Mouse (Mus musculus) layer of hippocampus, adult 11-12 months (tissue): ENCODE results near the gene Dock8.

ENCODE experiments used
- DNase-seq: peaks from one replicate; pipeline ENCODE4 v3.0.0; 2022; ENCODE audit warnings: low spot score

The Dock8 gene

DNA sequence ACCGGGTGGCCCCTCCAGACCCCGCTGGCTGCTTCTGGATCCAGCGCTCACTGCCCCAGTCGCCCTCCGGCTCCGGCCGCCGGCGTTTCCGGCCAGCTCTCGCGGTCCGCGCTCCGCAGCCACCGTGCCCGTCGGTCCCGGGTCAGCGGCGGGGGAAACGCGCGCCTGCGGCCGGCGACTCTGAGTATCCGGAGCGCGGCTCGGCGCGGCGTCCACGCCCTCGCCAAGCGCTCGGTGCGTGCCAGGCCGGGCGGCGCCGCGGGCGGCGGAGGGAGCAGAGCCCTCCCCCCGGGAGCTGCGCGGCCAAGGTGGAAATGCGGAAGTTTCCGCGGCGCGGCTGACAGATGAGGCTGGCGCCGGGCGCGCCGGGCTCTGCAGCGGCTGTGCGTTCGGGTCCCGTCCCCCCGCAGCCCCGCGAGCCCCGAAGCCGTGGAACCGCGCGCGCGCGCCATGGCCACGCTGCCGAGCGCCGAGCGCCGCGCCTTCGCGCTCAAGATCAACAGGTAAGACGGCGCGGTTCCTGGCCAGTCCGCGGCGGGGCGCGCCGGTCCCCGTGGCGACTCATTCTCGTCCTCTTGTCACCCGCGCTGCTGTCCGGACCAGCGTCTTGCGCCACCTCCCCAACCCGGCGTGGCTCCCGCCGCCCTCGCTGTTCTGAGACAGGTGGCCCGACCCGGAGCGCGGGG, at the start of gene Dock8:
Dock8 (plus strand) TSS at position 334 of the 686 bp plus-strand sequence.
- DNase-seq: peak; percentile 54

DNA sequence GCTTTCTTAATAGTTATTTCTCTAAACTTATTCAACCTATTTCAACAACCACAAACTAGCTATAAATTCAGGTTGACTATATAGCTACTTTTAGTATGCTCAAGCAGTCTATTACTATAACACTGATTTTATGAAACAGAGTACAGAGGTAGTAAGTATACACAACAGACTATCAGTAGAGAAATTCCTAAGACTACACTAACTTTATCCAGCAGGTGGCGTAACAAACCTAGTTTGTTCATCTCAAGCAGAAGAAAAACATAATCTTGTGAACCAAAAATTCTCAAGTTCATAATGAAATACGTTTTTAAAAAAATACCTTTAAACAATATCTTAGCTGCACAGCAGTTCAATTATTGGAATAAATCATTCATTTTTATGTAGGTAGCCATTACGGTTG, 40.8 kb upstream of the Dock8 start:
- peak; percentile 52 for DNase-seq

DNA sequence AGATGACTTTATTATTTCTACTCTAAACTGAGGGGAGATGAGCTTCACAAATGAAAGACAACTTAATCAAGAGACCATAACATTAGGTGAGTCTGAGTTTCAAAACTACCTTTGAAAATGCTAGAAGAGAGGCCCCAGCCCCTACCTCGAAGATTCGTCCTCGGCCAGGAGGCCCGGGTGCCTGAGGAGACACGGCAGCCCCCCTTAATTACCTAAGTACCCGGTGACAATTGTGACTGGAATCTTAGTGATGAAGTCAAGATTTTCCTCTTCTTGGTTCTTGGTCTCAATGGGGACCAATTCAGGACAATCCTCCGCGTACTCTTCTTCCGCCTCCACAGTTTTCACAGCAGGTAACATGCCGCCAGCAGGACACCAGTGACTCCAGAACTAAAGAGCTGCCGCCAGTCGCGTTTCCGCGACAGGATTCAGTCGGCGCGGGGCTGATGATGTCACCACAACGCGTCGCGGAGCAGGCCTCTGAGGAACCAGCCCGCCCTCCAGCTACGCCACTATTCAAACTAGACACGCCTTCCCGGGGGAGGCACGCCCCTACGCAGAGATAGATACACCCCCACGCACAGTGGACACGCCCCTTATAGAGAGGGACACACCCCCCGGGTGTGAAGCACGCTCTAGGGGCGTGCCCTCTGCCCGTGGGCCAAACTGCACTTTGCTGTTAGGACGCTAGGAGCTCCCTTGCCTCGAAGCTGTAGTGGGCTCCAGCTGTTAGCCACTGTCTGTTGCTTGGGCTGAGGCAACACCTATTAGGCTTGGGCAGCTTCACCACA, 38.0 kb upstream of the Dock8 start, which contains the start of gene Cbwd1:
Cbwd1 (minus strand) TSS at position 439 of the 791 bp plus-strand sequence.
- peak; percentile 98 for DNase-seq

DNA sequence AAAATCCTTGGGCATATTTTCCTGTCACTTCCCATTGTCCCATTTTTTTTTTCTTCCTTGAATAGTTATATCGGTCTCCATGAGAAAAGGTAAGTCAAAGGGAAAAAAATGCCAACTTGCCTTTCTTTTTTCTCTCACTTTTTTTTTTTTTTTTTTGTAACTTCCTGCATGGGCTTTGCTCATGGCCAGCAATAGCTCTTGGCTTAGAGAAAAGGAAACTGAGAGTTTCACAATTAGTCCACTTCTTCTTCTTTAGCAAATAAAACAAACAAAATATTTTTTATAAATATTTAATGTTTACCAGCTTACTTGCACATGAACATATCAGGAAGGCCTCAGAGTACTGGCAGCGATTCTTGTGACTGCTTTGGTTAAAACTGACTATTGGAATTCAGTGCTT, 33.1 kb upstream of the Dock8 start:
- no peak for DNase-seq

DNA sequence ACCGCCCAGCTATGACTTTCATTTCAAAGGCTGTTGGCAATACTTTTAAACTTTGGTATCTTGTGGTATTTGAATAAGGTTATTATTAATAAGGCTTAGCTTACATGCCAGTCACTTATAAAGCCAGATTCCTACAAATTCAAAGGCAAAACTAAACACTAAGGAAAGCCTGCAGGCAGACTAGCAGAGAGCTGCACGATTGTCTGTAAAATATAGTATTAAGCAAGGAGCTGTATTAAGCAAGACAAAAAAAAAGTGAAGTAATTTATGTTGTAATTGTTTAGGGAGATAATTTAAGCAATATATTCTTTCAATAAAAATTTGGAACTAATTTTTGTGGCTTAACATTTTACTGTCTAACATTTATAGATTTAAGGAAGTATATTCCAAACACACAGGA, 32.4 kb upstream of the Dock8 start:
- no peak for DNase-seq

DNA sequence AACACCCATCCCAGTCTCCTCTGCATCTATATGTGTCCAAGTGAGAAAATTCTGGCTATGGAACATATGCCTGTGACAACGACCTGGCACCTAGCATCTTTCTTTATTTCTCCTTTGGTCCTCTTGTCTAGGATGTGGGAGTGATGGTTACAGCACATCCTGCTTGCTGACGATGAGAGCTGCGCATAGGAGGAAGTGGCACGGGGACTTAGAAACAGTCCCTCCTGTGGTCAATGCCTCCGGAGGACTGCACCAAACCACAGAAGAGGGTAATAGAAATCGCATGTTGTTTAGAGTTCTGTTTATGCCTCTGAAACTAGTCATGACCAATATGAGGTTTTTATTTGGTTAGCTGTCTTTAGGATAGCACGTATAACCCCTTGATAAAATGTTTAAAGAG, 28.0 kb upstream of the Dock8 start:
- no peak for DNase-seq

DNA sequence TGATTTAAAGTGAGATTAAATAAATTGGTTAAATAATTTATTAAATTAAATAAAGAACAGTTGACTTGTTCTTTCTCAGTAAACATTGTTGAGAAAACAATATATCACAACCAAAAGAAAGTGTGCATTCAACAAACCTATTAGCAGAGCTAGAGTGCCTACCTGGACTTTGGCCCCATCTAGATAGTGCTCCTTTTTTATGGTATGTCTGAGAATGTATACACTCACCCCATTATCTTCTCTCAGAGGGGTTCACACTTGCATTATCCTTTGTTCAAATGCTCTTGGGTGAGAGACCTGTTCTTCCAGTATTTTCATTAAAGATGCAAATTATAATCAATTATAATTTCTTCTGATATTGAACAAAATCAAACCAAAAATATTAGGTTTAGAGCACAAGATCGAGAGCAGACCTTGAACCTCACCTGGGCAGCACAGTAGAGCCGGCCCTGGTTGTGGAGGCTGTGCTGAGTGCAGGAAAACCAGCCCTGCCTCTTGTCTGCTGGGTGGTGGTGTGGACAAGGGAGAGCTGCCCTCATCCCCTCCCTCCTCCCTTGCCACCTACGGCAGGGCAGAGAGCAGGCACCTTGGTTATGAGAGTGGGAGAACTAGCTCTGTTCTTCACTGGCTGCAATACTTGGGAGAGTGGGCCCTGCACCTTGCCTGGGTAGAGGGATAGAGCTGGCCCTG, 26.5 kb upstream of the Dock8 start:
- no peak for DNase-seq

DNA sequence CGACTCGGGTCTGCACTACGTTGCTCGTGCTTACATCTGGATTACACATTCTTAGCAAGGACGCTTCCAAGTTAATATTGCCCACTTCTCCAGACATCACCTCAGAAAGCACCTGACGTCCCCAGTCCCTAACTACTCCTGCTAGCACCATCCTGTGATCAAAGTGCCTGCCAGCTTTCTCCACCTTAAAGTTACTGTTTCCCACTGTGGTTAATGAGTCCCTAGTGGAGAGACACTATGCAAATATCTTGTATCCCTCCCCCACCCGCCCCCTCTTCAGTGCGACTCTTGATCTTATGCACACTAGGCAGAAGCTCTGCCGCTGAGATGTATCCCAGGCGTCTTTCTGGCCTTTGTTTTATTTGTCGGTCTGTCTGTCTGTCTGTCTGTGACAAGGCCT, 21.3 kb upstream of the Dock8 start:
- DNase-seq: no peak

DNA sequence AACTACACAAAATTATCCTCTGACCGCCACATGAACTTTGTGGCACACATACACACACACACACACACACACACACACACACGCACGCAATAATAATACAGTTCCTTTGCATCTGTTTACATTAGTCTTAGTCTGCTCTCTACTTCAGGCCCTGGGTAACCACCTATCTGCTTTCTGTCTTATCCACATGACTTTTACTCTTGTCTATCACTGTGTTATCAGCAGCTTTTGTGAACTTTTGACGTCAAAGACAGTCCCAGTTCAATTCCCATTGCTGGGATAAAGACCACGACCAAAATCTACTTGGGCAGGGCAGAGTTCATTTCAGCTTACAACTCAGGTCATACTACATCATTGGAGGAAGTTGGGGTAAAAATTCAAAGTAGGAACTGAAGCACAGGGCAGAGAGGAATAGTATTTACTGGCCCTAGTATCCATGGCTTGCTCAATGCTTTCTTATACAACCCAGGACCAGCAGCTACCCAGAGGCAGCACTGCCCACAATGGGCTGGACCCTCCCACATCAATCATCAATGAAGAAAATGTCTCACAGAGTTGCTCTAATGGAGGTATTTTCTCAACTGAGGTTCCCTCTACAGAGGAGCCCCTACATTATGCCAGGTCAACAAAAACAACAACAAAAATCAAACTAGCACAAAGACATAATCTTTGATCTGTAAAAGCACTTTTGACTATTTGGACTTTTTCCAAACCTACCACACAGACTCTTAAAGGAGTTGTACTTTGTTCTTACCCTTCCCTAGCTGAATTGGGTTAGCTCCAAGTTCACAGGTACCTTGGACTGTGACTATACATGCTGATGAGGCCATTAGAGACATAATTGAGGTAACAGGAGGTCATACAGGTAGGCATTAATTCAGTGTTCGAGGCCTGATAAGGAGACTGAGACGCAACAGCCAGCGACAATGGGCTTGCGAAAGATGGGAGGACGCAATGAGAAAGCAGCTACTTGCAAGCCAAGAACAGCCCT, 20.2 kb upstream of the Dock8 start:
- DNase-seq: no peak

DNA sequence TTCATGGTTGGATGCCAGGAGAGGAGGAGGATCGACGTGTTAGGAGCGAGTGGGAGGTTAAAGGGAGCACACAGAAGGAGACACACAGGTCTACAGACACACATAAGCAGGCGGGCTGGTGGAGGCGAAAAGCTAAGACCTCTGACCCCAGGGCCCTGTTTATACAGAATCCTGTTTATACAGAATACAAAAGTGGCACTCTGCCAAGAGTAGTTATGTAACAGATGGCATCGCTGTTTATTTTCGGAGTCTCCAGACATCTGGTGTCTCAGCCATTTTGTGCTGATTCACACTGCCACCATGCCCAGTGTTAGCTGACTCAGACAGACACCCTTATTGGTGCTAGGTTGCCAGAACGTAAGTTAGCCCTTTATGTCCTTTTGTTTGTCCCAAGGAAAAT, 18.0 kb upstream of the Dock8 start:
- DNase-seq: peak; percentile 66

DNA sequence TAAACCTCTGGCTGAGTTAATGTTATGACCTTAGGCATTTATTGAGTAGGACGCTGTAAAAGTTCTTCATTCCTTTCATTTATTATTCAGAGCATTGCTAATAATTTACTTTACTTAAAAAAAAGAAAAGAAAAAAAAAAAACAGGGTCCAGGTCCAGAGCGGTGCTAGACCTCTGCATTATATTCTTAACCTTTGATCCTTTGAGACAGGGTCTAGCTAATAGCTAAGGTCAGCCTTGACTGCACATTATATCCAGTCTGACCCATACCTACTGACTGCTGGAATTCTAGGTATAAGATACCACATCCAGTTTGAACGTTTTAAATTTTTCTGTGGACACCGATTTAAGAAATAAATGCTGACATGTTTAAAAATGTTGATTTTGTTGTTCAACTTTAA, 16.3 kb upstream of the Dock8 start:
- DNase-seq: no peak

DNA sequence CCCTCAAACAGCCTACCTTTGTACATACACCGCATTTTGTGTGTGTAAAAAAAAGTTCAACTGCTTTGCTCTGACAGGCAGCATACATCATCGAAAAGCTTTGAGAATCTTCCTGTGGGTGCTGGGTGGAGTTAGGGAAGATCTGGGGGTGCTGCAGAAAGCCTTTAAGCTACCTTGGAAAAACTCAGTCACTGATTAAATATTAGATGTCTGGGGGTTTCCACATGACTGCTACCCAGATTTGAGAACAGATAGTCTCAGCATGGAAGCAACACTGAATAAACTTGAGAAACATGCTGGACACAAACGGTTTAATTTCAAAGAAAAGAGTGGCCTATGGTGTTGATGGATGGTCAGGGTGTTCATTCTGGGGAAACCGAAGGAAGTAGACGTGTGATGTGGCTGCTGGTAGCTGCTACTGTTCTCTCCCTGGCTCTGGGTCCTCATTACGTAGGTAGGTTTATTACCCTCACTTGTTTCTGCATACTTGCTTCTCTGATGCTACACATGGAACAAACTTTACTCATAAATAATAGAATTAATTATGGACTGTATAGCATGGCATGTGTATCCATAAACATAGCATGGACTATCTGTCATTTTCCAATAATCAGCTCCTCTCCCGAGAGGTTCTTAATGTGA, 15.4 kb upstream of the Dock8 start:
- no peak for DNase-seq

DNA sequence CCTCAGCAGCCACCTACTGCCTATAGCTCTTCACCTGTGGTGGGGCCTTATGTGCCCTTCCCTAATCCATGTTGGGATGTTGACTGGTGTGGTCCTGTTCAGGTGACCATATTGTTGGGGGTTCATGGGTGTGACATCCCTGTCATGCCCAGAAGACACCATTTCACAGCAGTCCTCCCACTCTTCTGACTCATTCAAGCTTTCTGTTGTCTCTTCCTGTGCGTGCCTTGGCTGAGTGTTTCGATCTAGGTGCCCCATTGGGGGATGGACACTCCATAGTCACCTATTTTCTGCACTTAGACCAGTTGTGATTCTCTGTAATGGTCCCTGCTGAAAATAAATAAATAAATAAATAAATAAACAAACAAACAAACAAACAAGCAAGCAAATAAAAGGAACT, 14.3 kb upstream of the Dock8 start:
- no peak for DNase-seq

DNA sequence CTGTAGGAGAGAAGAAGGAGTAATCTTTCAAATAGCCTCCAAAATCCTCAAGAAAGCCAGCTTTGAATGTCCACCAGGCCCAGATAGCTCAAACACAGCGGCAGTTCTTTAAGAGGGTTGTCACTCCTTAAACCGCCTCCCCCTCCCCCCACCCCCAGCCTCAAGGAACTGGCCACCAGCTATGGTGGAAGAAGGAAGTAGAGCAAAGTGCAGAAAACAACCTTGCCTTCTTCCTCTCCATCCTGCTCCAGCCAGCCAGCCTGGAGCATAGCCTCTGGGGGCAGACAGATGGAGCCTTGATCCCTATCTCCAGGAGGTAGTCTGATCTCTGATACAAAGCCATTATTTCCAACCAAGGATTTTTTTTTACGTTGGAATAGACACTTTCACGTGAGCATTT, 12.0 kb upstream of the Dock8 start:
- no peak for DNase-seq

DNA sequence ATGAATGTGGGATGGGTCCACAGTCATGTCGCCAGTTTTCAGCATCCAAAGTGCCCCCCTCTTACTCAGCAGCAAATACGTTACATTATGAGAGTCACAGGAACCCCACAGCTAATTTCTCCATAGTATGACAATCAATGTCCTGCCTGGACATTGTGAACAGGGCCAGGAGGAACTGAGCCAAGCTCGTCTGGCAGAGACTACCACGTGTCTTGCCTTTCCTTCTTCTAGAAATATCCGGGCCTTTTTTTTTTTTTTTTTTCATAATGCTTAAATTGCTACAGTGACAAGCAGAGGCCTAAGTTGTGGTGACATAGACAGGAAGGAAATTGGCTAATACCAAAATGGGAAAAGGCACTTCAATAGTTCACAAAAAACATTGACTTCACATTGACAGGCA, 10.5 kb upstream of the Dock8 start:
- DNase-seq: no peak

DNA sequence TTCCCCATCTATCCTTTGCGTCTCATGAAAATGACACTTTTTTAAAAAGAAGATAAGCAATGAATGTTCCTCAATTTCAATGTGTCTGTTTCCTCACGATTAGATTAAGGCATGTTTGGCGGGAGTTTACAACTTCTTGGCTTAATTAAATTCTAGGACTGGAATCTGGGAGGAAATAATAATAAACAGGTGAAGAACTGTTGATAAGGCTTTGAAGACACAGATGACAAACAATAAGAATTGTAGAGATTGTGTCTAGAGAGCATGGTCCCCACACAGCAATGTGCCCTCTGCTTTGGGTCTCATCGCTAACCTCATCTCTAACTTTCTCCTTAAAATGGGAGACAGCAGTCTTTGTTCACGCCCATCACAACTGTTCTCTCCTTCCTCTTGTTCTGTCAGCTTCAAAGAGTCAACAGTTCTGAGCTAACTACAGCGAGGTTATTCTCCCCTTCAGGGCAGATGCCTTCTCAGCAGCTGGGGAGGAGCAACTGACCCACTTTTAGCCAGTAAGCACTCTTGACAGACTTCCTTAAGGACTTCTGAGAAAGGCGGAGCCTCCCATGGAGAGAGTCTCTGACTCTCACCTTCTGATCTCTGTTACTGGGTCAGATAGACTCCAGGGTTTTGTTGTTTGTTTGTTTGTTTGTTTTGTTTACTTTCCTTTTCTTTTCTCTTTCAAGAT, 9.1 kb upstream of the Dock8 start:
- DNase-seq: no peak

DNA sequence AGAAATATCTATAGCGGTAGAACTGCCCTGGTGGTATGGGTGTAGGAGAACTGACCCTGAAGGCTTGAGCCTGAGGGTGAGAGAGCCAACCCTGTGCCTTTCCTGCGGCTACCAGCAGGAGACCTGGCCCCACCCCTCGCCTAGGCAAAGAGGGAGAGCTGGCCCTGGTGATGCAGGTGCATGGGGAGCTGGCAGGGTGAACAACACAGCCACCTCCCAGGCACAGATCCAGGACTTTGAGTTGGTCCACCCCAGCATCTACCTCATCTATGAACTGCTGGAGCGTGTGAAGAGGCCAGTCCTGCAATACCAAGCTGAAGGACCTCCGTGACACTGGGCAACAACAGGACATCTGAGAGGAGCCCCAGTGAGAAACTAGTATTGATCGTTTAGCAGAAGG, 5.8 kb upstream of the Dock8 start:
- DNase-seq: no peak

DNA sequence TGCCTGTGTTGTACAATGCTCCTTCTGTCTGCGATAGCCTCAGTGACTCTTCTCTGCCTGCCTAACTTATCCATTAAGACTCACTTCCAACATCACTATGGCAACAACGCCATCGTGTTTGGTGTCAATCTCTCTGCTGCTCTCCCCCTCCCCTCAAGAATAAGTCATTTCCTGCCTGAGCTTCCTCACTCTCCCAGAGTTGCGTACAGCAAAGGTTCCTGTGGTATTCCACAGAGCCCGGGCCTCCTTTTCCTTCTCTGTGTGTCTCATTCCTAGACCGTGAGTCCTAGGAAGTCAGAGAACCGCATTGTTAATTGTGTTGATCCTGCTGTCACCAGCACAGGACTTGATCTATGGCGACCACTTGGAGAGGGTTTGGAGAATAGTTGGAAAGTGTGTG, 4.4 kb upstream of the Dock8 start:
- no peak for DNase-seq

DNA sequence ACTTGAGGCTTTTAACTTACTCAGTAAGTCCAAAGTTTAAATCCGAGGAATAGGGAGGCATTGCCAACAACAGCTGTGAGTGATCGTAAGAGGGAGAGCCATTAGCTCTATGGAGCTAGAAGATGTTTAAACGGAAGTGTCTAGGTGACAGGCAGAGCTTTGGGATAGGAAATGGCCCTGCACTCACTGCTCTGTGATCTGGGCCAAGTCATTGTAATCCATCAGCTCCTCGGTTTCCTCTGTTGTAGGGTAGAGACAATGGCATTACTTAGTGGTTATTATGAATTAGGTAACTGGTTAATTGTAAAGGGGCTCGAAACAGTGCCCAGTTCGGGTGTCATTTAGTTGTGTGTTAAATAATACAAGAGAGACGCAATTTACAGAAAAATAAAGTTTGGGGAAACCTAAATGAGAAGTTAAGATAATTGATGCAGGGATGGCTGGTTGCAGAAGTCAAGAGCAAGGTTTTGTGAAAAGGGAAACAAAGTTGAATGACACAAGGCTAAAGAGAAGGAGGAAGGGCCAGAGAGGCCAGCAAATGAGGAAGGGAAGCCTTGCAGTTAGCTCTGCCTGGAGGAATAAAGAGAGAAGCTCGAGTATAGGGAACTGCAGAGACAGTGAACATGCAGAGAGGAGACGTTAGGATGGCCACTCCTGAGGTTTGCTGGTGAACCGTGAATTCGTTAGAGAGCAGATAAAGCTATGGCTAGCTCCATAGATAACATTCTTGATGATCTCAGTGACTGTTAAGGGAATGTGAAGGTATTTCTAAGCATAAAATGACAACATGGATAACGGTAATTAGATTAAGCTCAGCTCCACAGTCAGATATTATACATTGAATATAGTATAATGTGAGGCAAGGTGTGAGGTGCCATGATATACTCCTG, 2.3 kb upstream of the Dock8 start:
- DNase-seq: no peak

DNA sequence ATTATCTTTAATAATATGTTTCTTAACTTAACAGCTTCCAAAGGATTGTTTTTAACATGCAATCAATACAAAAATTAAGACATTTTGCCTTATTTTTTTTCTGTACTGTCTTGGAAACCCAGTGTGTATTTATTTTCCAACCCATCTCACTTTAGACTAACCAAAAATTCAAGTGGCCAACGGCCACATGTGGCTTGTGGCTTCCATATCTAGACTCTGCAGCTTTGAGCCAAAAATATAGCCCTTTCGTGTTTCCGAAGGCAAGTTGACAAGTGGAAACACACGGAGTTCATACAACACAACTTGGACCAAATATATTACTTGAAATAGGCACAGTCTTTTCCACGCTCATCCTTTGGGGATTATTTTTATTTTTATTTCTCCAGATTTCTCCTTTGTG, 773 bp upstream of the Dock8 start:
- no peak for DNase-seq
